Mouse (Mus musculus): ENCODE measurements around the gene Celsr1.

DNA sequence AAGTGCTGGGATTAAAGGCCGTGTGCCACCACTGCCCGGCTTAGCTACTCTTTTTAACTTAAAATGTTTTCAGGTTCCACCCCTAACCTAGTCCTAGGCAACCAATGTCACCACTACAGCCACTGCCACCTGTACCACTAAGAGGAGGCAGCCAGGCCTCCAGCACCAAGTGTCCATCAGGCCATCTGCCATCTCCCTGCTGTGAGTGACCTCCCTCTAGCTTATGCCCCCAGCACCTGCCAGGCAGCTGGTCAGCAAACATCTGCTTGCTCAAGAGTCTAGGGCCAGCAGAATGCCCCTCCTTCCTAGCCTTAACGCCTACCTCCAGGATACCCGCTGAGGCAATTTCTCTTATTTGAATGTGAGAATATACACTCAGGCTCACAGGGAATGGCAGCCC lies 48.0 kb downstream of the Celsr1 start:
- TF ChIP-seq CTCF (IDR thresholded peaks at IDR 0.05; ENCODE audit: low read depth, low read length) (no peak), GATA1 (IDR thresholded peaks at IDR 0.05; ENCODE audit: borderline replicate concordance, low read length) (no peak), POLR2AphosphoS5 (IDR thresholded peaks at IDR 0.05; ENCODE audit: insufficient replicate concordance, low read depth, low read length) (no peak)
